Mouse (Mus musculus) brain, embryonic 14.5 days (tissue): ENCODE data around the gene Tsacc.

ENCODE experiments used
- CTCF ChIP-seq: fragments of 200-500 bp; IDR thresholded peaks from 2 replicates; pipeline ENCODE4 v1.5.1; 2012; ENCODE audit warnings: inconsistent platforms, mild to moderate bottlenecking, moderate library complexity, borderline replicate concordance; ENCODE audit not compliant: insufficient read depth, insufficient read length; ENCODE audit errors: extremely low read depth
- POLR2A ChIP-seq: fragments of 200-500 bp; IDR thresholded peaks from 2 replicates; pipeline ENCODE4 v1.6.1; 2012; ENCODE audit warnings: mild to moderate bottlenecking, inconsistent platforms, borderline replicate concordance; ENCODE audit not compliant: poor library complexity, insufficient read depth, insufficient read length, severe bottlenecking; ENCODE audit errors: extremely low read depth

DNA sequence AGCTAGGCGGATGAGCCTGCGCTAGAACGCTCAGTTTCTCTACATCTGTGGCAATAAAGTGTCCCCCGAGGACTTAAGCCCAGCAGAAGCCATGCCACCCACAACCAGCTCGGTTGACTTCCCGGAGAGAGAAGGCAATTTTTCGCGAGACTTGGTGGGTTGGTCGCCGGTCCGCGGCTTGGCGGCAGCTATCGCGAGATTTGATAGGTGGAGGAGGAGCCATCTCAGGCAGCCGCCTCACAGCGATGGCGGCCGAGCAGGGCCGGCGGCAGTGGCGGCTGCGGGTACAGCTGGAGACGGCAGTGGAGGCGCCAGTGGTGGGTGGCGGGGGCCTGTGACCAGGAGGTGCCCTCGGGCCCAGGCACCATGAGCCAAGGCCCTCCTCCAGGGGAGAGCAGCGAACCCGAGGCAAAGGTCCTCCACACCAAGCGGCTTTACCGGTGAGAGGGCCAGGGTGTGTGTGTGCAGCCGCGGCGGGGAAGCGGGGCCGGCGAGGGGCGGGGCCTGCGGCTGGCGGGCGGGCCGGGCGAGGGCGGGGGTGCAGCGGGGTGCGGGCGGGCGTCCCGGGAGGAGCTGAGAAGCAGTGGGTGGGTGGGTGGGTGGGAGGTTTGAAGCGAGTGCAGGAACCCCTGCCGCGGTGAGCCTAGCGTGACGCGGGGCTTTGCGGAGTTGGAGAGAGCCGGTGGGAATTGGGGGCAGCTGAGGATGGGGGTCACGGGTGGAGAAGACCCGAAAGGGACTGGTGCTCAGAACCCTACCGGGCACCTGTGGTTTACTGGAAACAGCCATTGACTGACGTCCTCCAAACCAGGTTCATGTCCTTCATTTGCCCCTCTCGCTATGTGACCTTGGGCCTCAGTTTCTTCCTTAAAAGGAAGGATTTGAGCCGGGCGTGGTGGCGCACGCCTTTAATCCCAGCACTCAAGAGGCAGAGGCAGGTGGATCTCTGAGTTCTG lies 39.5 kb upstream of the Tsacc start, which contains the start of the genes Tmem79 and Smg5:
- TF ChIP-seq CTCF (no peak), POLR2A (peak; percentile 97)
